Mouse (Mus musculus): ENCODE data around the gene Mrtfb.
A peak's percentile ranks its signal among the peaks of the same experiment; 100 is the strongest.

Gene Mrtfb

GRCm38 (mm10) chr16:13255855-13256635 is at the start of gene Mrtfb:
Mrtfb (plus strand) TSS chr16:13256481.
- peak; percentile 82 to 92 for DNase-seq

- no peak for DNase-seq
Observed at GRCm38 (mm10) chr16:13207649-13208048, 48.6 kb upstream of the Mrtfb start.

DNA sequence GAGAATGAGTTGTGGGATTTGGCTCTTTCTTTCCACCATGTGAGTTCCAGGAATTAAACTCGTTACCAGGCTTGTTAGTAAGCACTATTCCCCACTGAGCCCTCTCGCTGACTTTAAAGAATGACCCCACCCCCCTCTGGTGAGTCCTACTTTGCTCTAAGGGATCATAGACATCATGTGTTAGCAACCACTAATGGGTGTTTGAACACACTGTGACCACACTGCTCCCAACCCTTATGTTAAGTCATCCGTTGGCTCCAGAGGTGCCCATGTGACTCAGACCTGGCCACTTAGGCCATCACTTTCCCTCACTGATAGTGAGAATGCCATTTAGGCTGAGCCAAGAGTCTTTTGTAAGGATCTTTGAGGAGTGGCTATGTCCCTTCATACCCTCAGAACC is 48.2 kb upstream of the Mrtfb start:
- DNase-seq: no peak

DNA sequence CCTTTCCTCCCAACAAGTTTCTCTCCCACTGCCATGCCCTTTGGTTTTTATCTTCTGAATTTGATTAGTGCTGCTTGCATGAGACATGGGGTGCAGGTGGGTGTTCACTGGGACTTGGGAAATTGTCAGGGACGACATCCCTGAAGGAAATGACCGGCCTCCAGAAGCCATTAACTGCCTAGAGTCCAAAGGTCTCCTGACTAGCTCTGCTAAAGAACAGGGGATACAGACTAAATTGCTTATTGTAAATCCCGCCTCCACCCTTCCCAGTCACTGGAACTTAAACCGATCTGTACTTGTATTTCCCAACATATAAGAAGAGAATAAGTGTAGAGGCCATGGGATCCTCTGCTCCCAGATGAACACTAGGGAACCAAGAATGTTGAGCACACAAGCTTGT is 43.5 kb upstream of the Mrtfb start:
- no peak for DNase-seq

- DNase-seq: no peak
Observed at GRCm38 (mm10) chr16:13216116-13216952, 39.9 kb upstream of the Mrtfb start.

- no peak for DNase-seq
Observed at GRCm38 (mm10) chr16:13217951-13218350, 38.3 kb upstream of the Mrtfb start.

DNA sequence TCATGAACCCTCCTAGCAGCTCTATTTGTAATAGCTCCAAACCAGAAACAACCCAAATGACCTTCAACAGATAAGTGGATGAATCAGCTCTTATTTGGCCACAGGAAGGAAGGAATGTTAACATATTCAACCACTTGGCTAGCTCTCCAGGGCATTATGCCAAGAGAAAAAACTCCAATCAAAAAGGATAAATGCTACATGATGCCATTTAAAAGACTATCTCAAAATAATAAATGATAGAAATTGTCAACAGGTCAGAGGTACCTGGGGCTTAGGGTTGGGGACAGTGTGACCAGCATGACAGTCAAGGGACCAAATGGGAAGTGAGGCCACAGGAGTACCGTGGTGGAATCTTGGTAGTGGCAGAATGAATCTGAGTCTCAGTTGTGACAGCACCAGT is 34.8 kb upstream of the Mrtfb start:
- DNase-seq: no peak

DNA sequence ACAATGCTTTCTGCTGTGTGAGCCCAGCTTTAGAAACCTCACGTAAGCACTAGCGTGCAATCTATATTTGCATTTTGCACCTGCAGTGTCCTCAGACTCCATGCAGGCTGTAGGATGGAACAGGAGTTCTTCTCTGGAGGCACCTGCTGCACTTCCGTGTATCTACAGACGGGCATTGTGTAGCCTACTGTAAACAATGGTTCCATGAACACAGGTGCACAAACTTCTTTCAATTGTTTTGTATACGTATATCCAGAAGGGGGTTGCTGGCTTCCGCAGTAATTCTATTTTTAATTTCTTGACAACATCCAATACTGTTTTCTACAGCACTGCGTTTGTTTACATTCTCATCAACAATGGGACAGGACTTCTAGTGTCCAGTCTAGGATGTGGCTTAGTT is 24.2 kb upstream of the Mrtfb start:
- no peak for DNase-seq

- no peak for DNase-seq
Observed at GRCm38 (mm10) chr16:13232912-13233802, 23.1 kb upstream of the Mrtfb start.

- DNase-seq: no peak
Observed at GRCm38 (mm10) chr16:13239039-13239438, 17.2 kb upstream of the Mrtfb start.

GRCm38 (mm10) chr16:13239544-13239943 is 16.7 kb upstream of the Mrtfb start:
- DNase-seq: no peak

GRCm38 (mm10) chr16:13240326-13240725 is 16.0 kb upstream of the Mrtfb start:
- DNase-seq: no peak

- DNase-seq: no peak
Observed at GRCm38 (mm10) chr16:13245658-13246057, 10.6 kb upstream of the Mrtfb start.

DNA sequence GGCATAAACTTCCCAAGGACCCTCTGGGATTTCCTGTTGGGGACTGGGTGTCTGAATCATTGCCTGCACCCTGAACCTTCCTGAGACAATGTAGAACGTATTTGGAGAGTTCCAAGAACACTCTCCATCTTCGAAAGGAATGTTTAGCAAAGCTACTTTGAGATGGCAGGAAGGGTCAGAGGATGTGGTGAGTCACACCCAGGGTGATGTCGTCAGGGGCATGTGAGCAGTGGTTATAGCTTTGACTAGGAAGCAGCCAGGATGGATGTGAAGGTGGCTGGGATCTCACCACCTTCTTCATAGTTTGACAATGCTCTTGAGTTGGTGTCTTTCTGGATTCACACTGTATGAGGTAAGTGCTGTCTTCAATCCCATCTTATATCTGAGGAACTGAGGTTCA is 9.4 kb upstream of the Mrtfb start:
- DNase-seq: no peak

DNA sequence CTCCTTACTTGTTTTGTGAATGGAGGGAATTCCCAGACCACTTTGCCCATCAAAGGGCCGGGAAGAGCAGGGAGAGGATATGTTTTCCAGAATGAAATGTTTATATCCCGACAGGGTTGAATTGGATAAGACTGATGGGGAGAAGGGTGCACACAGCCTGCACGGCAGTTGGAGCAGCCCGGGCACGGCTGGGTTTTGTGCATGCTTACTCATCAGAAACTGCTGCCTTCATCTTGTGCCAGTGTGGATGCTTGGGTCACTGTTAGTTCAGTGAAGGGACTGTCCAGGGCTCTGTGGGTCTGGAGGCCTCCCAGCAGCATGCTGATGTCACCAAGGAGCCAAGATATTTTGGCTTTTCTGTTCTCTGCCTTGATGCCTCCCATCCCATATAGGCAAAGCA is 6.2 kb upstream of the Mrtfb start:
- DNase-seq: no peak

GRCm38 (mm10) chr16:13256667-13257527 is 616 bp downstream of the Mrtfb start:
- no peak for DNase-seq

DNA sequence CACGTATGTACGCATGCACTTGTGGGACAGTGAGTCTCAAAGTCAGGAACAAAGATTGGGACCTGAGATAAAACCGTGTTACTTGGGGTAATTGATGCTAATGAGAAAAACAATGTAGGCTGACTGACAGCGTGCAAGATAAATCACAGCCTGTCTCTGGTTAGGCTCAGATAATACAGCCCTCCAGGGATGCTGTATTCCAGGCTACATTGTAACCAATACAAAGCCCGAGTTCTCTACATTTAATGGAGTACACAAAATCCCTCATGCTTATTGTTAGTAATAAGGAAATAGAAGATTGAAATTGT is 1.2 kb downstream of the Mrtfb start:
- no peak for DNase-seq

DNA sequence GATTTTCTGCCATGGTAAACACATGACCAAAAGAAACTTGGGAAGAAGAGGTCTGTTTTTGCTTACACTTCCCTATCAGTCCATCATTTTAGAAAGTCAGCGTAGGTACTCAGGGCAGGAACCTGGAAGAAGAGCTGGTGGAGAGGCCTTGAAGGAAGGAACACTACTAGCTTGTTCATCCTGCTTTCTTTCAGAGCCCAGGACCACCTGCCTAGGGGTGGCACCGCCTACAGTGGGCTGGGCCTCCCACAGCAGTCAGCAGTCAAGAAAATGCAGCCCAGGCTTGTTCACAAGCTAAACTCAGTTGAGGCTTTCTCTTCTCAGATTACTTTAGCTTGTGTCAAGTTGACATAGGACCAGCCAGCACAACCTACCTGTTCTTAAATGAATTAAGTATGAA is 2.7 kb downstream of the Mrtfb start:
- no peak for DNase-seq

DNA sequence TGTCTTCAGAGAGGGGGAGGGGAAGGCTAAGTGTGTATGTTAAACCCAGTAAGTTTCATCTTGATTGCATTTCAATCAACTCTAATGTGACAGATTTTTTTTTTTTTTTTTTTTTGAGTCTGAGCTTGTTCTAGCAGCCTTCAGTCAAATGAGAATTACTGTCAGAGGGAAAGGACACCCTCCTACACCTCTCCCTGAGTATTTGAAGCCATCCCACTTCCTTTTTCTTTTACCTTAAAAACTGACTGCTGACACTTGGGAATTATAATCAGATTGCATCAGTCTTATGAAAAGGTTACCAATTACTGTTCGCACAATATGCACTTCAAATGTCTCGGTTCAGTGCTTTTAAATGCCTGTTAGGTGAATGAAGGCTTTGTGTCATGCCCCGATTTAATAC is 10.0 kb downstream of the Mrtfb start:
- DNase-seq: no peak

- no peak for DNase-seq
Observed at GRCm38 (mm10) chr16:13267350-13267904, 11.1 kb downstream of the Mrtfb start.

DNA sequence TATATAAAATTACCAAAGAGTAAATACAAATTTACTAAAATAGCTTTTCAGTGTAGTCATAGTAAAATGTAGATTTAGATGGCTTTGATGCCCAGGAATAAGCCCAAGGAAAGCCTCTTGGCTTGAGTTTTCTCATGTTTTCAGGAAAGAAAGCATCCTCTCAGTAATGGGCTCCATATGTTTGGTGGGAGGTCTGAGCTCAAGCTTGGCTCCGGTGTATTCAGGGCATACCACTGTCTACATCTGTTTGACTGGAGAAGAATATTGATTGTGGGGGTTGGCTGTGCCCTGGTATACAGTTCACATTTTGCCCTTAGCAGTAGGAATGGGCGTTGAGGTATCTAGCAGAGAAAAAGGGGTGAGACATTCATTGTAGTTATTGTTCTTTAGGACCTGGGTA is 13.1 kb downstream of the Mrtfb start:
- no peak for DNase-seq

- DNase-seq: no peak
Observed at GRCm38 (mm10) chr16:13276258-13276657, 20.0 kb downstream of the Mrtfb start.

Measured in spleen, adult 18-20 months (tissue).